Mouse (Mus musculus) embryonic facial prominence, embryonic 15.5 days (tissue): ENCODE data around the gene Dnajb14. TPM values are rescaled to one million over a fixed set of nuclear protein-coding genes. Genes with fewer than 3 reads are reported as not detected.
A peak's percentile ranks its signal among the peaks of the same experiment; 100 is the strongest.

Source experiments
- ATAC-seq: fragments of 200-750 bp; cut with Nextera tagmentation; 2 replicates; pipeline ENCODE4 v1.8.0; 2017; ENCODE audit warnings: low read depth, moderate TSS enrichment; ENCODE audit not compliant: insufficient number of reproducible peaks, low FRiP score, low TSS enrichment
- H3K27ac ChIP-seq: fragments of 300-500 bp; sonication (generic); replicated peaks from 2 replicates; pipeline ENCODE4 v1.5.1; 2015; ENCODE audit warnings: mild to moderate bottlenecking, inconsistent platforms
- H3K27me3 ChIP-seq: fragments of 300-500 bp; sonication (generic); 2 replicates; pipeline ENCODE4 v1.6.1; 2015; ENCODE audit warnings: inconsistent platforms
- H3K36me3 ChIP-seq: fragments of 300-500 bp; sonication (generic); 2 replicates; pipeline ENCODE4 v1.6.1; 2015; ENCODE audit warnings: mild to moderate bottlenecking, inconsistent platforms
- H3K4me1 ChIP-seq: fragments of 300-500 bp; sonication (generic); 2 replicates; pipeline ENCODE4 v1.6.1; 2015; ENCODE audit warnings: inconsistent platforms
- H3K4me2 ChIP-seq: fragments of 300-500 bp; sonication (generic); replicated peaks from 2 replicates; pipeline ENCODE4 v1.6.1; 2015; ENCODE audit warnings: mild to moderate bottlenecking, inconsistent platforms
- H3K4me3 ChIP-seq: fragments of 300-500 bp; sonication (generic); replicated peaks from 2 replicates; pipeline ENCODE4 v1.5.1; 2015; ENCODE audit warnings: mild to moderate bottlenecking, inconsistent platforms
- H3K9ac ChIP-seq: fragments of 300-500 bp; sonication (generic); 2 replicates; pipeline ENCODE4 v1.6.1; 2015; ENCODE audit warnings: inconsistent platforms
- H3K9me3 ChIP-seq: fragments of 300-500 bp; sonication (generic); replicated peaks from 2 replicates; pipeline ENCODE4 v1.6.1; 2016; ENCODE audit warnings: inconsistent platforms
- WGBS: fragments of 180-500 bp; shearing (Covaris S2); methylation state at CpG from one replicate; pipeline ENCODE4 v1.1.7; 2015; 5-methylcytosine and 5-hydroxymethylcytosine counted together
- polyA plus RNA-seq: library from polyadenylated mRNA; unstranded; fragments of >200 nt; fragmentation: Nextera tagmentation; extraction: Ambion mirVana; gene quantifications from 2 replicates; pipeline ENCODE4 v1.2.1, GENCODE M21; 2015

Gene Dnajb14
- polyA plus RNA-seq, 1 experiment from 2014 or later: 13.9 TPM

DNA sequence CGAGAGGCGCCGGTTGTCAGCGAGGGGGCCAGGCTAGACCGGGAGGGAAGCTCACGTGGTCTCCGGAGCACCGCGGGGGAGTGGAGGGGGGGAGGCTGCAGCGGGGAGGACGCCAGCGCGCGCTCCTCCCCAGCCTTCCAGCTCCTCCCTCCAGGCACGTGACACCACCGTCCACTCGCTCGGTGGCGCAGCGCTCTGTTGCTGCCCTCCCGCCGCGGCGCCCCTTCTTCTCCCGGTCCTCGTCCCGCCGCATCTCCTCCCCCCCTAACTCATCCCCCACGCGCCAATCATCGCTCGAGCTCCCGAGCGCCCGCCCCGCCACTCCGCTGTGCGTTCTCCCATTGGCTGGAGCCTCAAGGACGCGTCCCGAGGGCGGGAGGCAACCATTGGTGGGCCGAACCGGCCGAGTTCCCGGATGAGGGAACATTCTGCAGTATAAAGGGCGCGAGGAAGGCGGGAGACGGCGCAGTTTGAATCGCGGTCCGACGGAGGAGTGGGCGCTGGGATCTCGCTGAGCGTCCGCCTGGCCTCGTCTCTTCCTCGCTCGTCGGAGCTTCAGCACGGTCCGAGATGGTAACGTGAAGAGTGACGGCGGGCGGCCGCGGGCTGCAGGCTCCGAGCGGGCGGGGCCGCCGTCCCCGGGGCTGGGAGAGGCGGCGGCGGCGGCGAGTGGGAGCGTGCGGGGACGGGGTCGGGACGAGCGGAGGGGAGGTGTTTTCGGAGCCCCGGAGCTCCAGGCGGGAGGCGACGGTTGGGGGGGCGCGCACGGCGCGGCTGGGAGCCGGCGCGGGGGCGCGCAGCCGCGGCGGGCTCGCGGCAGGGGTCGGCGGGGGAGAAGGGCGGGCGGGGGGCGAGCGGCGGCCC is 3.1 kb upstream of the Dnajb14 start, which contains the start of gene H2afz:
Gene H2afz (plus strand): TSS at position 364 of the 864 bp plus-strand sequence.
- Histone ChIP-seq H3K4me2 (peak within 1 kb of the TSS; percentile 61), H3K27ac (peak within 1 kb of the TSS; percentile 97), H3K9ac (peak within 1 kb of the TSS; percentile 81), H3K27me3 (no peaks in the 10 kb centered on the region), H3K4me3 (peak within 1 kb of the TSS; percentile 68), H3K36me3 (no peaks in the 10 kb centered on the region), H3K9me3 (no peaks in the 10 kb centered on the region), H3K4me1 (peaks cover 17% of the 10 kb centered on the region)
- under 1% methylated on average over 85 of the region's 115 CpGs for WGBS
- peak; percentile 96 for ATAC-seq

DNA sequence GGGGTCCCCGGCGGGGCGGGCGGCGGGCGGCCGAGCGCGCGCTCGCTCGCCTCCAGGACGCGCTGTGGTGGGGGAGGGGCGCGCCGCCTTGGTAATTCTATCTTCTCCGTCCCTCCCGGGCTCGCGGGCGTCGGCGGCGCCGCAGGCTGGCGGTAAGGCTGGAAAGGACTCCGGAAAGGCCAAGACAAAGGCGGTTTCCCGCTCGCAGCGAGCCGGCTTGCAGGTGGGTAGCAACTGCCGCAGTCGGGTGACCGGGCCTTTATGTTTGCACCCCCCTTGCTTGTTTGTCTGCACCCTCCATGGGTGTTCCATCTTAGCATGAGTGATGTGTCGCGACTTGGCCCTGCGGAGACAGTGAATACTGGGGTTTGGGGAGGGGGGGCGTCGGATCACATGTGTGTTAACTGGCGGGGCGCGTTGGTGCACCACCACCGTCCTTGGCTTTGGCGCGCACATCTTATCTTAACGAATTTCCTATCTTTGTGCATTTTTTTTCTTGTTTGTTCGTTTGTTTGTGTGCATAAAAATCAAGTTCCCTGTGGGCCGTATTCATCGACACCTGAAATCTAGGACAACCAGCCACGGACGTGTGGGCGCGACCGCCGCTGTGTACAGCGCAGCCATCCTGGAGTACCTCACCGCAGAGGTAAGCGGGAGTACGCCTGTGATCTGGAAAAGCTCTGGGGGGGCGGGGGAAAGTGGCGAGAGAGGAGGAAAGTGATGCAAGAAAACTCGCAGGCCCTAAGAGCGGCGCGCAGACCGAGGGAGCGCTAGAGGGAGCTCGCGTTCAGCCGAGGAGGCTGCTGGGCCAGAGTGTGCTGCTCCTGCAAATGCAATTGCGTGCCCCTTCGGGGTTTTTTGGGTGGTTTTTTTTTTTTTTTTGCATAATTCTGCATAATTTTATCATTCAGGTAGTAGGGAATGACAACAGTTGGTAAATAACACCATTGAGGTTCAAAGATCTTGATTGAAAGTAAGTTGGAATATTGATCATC is 2.2 kb upstream of the Dnajb14 start:
- Histone ChIP-seq H3K27me3 (no peaks in the 10 kb centered on the region), H3K9ac (peak overlapping the region; percentile 81), H3K9me3 (no peaks in the 10 kb centered on the region), H3K4me1 (peaks cover 17% of the 10 kb centered on the region), H3K4me3 (peak overlapping the region; percentile 68), H3K36me3 (no peaks in the 10 kb centered on the region), H3K27ac (peak overlapping the region; percentile 97), H3K4me2 (peak overlapping the region; percentile 53)
- ATAC-seq: peak; percentile 25; the same call in 1 of the 2 replicates
- WGBS: under 1% methylated on average over 74 of the region's 74 CpGs

DNA sequence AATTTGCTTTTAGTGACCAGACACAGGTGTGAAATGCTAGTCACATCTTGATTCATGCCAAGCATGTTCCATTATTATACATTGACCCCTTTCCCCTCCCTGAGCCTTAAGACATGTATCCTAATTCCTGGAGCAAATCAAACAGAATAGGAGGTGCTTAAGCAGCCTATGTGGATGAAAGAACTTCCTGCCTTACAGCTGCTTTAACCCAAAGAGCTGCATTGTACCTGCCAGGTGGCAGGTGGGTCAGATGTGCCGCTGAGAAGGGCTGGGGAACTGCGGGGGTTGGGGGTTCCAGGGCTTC is 390 bp upstream of the Dnajb14 start:
- Histone ChIP-seq H3K4me1 (peaks cover 17% of the 10 kb centered on the region), H3K9me3 (no peaks in the 10 kb centered on the region), H3K4me3 (peak overlapping the region; percentile 84), H3K36me3 (no peaks in the 10 kb centered on the region), H3K27ac (peak overlapping the region; percentile 99), H3K27me3 (no peaks in the 10 kb centered on the region), H3K9ac (peak overlapping the region; percentile 99), H3K4me2 (peak overlapping the region; percentile 80)
- ATAC-seq: no peak
- 5% methylated on average over 2 of the region's 2 CpGs for WGBS

DNA sequence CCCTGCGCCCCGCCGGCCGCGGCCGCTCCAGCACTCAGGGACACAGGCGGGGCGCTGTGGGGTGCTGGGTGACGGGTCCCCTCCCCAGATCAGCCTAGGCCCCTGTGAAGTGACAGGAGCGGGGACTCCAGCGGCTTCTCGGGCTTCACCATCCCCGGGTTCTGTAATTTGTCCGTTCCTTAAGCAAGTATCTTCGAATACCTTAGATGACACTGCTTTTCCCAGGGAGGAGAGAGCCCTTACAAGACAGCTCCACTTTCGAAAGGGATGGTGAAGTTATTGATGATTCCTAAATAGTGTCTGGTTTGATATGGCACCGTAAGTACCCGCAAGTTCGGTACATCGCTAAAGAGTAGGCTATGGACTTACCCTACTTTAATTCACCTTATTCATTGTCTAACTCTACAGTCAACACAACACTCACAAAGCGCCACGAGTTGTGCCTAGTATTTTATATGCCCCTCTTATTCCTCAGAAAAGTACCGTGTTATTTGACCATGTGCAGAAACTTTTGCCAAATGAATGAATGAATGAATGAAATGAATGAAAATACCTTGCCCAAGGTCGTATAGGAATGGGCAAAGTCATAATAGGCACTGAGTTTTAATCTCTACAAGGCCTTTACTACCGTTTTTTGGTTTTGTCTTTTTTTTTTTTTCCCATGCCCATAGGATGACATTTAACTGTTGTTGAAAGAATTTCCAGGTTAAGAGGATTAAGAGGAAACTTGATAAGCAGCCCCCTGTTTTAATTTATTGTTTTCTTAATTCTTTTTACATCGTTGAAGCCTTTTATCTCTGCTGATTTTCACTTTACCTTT is 829 bp downstream of the Dnajb14 start:
- peak overlapping the region; percentile 99 for H3K9ac ChIP-seq
- peak overlapping the region; percentile 84 for H3K4me3 ChIP-seq
- no peak; the same call in 1 of the 2 replicates for ATAC-seq
- H3K27me3 ChIP-seq: no peaks in the 10 kb centered on the region
- peaks cover 17% of the 10 kb centered on the region for H3K4me1 ChIP-seq
- H3K4me2 ChIP-seq: peak overlapping the region; percentile 80
- H3K36me3 ChIP-seq: no peaks in the 10 kb centered on the region
- 3% methylated on average over 24 of the region's 26 CpGs for WGBS
- peak overlapping the region; percentile 99 for H3K27ac ChIP-seq
- H3K9me3 ChIP-seq: no peaks in the 10 kb centered on the region

DNA sequence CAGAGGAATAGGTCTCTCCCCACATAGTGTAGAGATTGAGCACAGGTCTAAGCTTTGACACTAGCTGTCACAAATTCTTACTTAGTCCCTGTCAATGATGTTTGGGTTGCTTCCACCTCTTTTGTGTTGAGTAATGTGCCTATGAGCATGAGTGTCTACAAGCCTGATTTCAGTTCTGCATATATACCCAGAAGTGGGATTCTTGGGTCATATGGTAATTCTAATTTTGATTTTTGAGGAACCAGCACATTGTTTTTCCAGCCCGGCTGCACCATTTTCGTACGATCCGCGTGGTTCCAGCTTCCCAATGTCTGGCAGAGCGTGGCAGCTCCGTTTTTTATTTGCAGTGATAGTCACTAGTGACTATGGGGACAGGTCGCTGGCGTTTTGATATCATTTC is 1.9 kb downstream of the Dnajb14 start:
- H3K36me3 ChIP-seq: no peaks in the 10 kb centered on the region
- peaks cover 17% of the 10 kb centered on the region for H3K4me1 ChIP-seq
- H3K27me3 ChIP-seq: no peaks in the 10 kb centered on the region
- H3K9me3 ChIP-seq: no peaks in the 10 kb centered on the region
- H3K9ac ChIP-seq: no peak overlapping the region
- H3K4me2 ChIP-seq: no peak overlapping the region
- ATAC-seq: no peak
- 96% methylated on average over 9 of the region's 9 CpGs for WGBS
- H3K27ac ChIP-seq: no peak overlapping the region
- no peak overlapping the region for H3K4me3 ChIP-seq

DNA sequence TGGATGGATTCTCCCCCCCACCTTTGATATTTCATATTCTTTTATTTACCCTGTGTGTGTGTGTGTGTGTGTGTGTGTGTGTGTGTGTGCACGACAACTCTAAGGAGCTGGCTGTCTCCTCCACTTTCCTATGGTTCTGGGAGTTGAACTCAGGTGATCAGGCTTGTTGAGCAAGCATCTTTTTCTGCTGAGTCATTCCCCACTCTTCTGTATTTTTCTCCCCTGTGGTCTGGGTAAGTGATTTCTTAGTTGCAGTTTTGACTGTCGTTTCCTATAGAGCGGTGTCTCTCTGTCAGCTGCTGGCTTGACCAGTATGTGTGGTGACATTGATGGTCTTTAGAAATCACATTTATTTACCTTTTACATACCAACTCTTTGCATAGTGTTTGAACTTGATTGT is 11.8 kb downstream of the Dnajb14 start:
- 80% methylated on average over 3 of the region's 3 CpGs for WGBS
- H3K27ac ChIP-seq: no peak overlapping the region
- H3K9ac ChIP-seq: no peak overlapping the region

DNA sequence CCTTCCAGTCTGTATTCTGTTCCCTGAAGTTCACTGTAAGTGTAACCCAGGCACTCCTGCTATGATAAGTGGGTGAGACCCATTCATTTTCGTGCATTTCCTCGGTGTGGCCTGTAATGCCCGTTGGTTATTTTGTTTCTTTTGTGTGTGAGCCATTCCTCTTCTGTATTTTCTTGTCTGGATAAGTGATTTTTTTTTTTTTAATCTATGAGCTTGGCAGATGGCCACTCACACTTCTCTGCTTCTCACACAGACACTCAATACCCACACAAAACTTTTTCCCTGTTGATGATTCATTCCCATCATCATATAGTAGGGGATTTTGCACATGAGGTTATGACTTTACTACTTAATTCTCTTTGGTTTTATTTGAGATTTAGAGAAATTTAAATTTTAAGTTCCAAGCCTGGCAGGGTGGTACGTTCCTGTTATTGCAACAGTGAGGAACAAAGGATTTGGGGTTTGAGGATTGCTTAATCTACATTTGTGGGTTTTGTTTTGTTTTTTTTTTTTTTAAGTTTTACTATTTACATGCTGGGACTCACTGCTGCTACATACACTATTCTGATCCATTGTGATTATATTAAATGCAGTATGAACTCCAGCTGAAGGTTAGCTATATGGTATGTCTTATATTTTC is 12.8 kb downstream of the Dnajb14 start:
- Histone ChIP-seq H3K4me2 (no peak overlapping the region), H3K9ac (no peak overlapping the region), H3K4me3 (no peak overlapping the region), H3K36me3 (peaks cover 9% of the 10 kb centered on the region; the same call in 1 of the 2 replicates), H3K9me3 (no peaks in the 10 kb centered on the region; the same call in 1 of the 2 replicates), H3K27ac (no peak overlapping the region), H3K4me1 (no peaks in the 10 kb centered on the region), H3K27me3 (no peaks in the 10 kb centered on the region)
- WGBS: 77% methylated on average over 4 of the region's 4 CpGs
- no peak for ATAC-seq

More for the DNA sequence above, 11.8 kb downstream of the Dnajb14 start:
- H3K36me3 ChIP-seq: peaks cover 9% of the 10 kb centered on the region; the same call in 1 of the 2 replicates
- no peaks in the 10 kb centered on the region; the same call in 1 of the 2 replicates for H3K9me3 ChIP-seq
- H3K4me3 ChIP-seq: no peak overlapping the region
- ATAC-seq: no peak
- H3K4me1 ChIP-seq: no peaks in the 10 kb centered on the region
- no peaks in the 10 kb centered on the region for H3K27me3 ChIP-seq
- H3K4me2 ChIP-seq: no peak overlapping the region

DNA sequence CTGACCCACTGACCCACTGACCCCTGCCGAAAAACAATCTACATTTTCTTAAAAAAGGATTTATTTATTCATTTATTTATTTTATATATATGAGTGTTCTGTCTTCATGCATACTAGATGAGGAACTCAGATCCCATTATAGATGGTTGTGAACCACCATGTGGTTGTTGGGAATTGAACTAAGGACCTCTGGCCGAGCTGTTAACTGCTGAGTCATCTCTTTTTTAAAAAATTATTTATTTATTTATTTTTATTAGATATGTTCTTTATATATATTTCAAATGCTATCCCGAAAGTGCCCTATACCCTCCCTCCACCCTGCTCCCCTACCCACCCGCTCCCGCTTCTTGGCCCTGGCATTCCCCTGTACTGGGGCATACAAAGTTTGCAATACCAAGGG is 13.6 kb downstream of the Dnajb14 start:
- no peak overlapping the region for H3K27ac ChIP-seq
- WGBS: 93% methylated on average over 5 of the region's 5 CpGs
- H3K9me3 ChIP-seq: no peaks in the 10 kb centered on the region; the same call in 1 of the 2 replicates
- no peak overlapping the region for H3K9ac ChIP-seq
- no peak overlapping the region for H3K4me2 ChIP-seq
- no peak overlapping the region for H3K4me3 ChIP-seq
- H3K36me3 ChIP-seq: peaks cover 9% of the 10 kb centered on the region; the same call in 1 of the 2 replicates
- H3K4me1 ChIP-seq: no peaks in the 10 kb centered on the region
- ATAC-seq: no peak
- H3K27me3 ChIP-seq: no peaks in the 10 kb centered on the region

DNA sequence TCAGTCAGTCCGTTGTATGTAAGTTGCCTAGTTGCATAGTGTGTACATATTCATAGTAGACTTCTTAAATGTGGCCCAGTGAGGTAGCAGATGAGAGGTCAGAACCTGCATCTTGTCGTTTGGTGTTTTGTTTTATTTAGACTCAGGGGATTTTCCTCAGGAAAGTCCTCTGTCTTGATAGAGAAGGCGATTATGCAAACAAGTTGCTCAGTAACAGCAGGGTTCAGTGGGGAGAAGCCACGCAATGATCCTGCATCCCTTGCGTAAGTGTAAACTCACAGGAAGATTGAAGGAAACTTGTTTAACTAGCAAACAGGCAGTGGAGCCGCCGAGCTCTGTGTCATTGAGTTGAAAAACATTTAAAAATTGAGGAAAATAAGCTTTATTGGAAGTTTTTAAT is 20.5 kb downstream of the Dnajb14 start:
- ATAC-seq: no peak
- Histone ChIP-seq H3K27me3 (no peaks in the 10 kb centered on the region), H3K4me1 (no peaks in the 10 kb centered on the region), H3K9me3 (no peaks in the 10 kb centered on the region), H3K4me3 (no peak overlapping the region), H3K36me3 (peaks cover 9% of the 10 kb centered on the region; the same call in 1 of the 2 replicates), H3K27ac (no peak overlapping the region), H3K4me2 (no peak overlapping the region), H3K9ac (no peak overlapping the region)
- 81% methylated on average over 7 of the region's 7 CpGs for WGBS

DNA sequence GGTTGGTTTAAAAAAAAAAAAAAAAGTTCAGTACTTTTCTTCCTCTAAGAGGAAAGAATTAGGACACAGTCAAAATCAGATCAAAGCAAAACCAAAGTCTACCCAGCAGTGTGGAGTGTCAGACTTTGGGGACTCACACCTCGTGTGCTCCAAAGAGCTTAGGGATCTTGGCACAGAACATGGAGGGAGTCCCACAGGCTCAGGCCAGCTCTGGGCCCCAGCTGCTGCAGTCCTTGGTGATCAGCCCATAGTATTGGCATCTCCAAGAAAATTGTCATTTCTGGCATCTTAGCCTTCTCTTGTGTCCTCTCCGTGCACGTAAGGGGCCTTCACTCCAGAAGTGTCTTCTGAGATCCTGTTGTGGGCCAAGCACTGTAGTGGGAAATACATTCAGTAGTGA is 23.6 kb downstream of the Dnajb14 start:
- no peak overlapping the region for H3K27ac ChIP-seq
- WGBS: 74% methylated on average over 3 of the region's 3 CpGs

More for the DNA sequence above, 23.6 kb downstream of the Dnajb14 start:
- Histone ChIP-seq H3K36me3 (peaks cover 30% of the 10 kb centered on the region), H3K27me3 (no peaks in the 10 kb centered on the region), H3K4me1 (no peaks in the 10 kb centered on the region), H3K4me2 (no peak overlapping the region), H3K9ac (no peak overlapping the region), H3K9me3 (no peaks in the 10 kb centered on the region), H3K4me3 (no peak overlapping the region)
- ATAC-seq: no peak
